In genomic region chr2:79062196-79062636, GRCm38 (mm10) we compare ENCODE assay signal across 17 mouse cellular contexts.
A peak's percentile ranks its signal among the peaks of the same experiment; 100 is the strongest.
DNase-seq lines count a peak whose midpoint lies in the region; ATAC-seq and TF ChIP-seq lines count a peak whose summit lies in the region.
"Had no signal": no experiment of that assay in that cellular context is flagged by ENCODE, and none has a peak within 500 bp of the region (broad histone marks: within the 10 kb centered on the region; RNA-seq: fewer than 3 reads in every experiment).

No protein-coding gene starts in this region.

- no peak for TF ChIP-seq POLR2A in kidney, adult 2 months (IDR thresholded peaks at IDR 0.05; ENCODE audit: low read depth, low read length)

- no peak overlapping the region for H3K4me2 ChIP-seq in lung, embryonic 15.5 days
- no peak overlapping the region for H3K4me2 ChIP-seq in forebrain, postnatal 0 days (ENCODE audit: low read depth)
- H3K4me2 ChIP-seq in liver, embryonic 12.5 days: no peak overlapping the region
- H3K4me2 ChIP-seq: embryonic facial prominence, embryonic 13.5 days; hindbrain, embryonic 13.5 days had no signal

- no peaks in the 10 kb centered on the region for H3K9me3 ChIP-seq in lung, embryonic 15.5 days
- no peaks in the 10 kb centered on the region for H3K9me3 ChIP-seq in forebrain, postnatal 0 days (ENCODE audit: low read length)
- H3K9me3 ChIP-seq in liver, embryonic 12.5 days (replicated peaks): no peaks in the 10 kb centered on the region
- H3K9me3 ChIP-seq: embryonic facial prominence, embryonic 13.5 days; hindbrain, embryonic 13.5 days had no signal

- WGBS in kidney, adult 2 months: 73% methylated on average over 6 of the region's 6 CpGs
- WGBS in lung, embryonic 15.5 days: 37% methylated on average over 6 of the region's 6 CpGs
- 48% methylated on average over 6 of the region's 6 CpGs for WGBS in forebrain, postnatal 0 days
- 77% methylated on average over 6 of the region's 6 CpGs for WGBS in liver, embryonic 12.5 days (ENCODE audit: insufficient replicate concordance)

- no peaks in the 10 kb centered on the region for H3K36me3 ChIP-seq in kidney, adult 2 months (ENCODE audit: control insufficient read depth, insufficient read depth, low read length)
- no peaks in the 10 kb centered on the region for H3K36me3 ChIP-seq in lung, embryonic 15.5 days
- no peaks in the 10 kb centered on the region for H3K36me3 ChIP-seq in forebrain, postnatal 0 days (ENCODE audit: insufficient read depth)
- H3K36me3 ChIP-seq in liver, embryonic 12.5 days: no peaks in the 10 kb centered on the region
- H3K36me3 ChIP-seq: embryonic facial prominence, embryonic 13.5 days; hindbrain, embryonic 13.5 days had no signal

- H3K9ac ChIP-seq in lung, embryonic 15.5 days: no peak overlapping the region
- no peak overlapping the region for H3K9ac ChIP-seq in forebrain, postnatal 0 days
- H3K9ac ChIP-seq in liver, embryonic 12.5 days: no peak overlapping the region
- H3K9ac ChIP-seq: embryonic facial prominence, embryonic 13.5 days; hindbrain, embryonic 13.5 days; liver, postnatal 0 days had no signal

- no peak for TF ChIP-seq CTCF in kidney, adult 2 months (conservative IDR thresholded peaks at IDR 0.05; ENCODE audit: insufficient read depth, insufficient read length, low read depth, low read length)
- TF ChIP-seq CTCF in forebrain, postnatal 0 days (IDR thresholded peaks at IDR 0.05; ENCODE audit: low read depth): no peak

- no peaks in the 10 kb centered on the region for H3K27me3 ChIP-seq in kidney, adult 2 months (replicated peaks; ENCODE audit: control insufficient read depth, insufficient read depth, low read length)
- no peaks in the 10 kb centered on the region for H3K27me3 ChIP-seq in lung, embryonic 15.5 days
- no peaks in the 10 kb centered on the region for H3K27me3 ChIP-seq in forebrain, postnatal 0 days (ENCODE audit: insufficient read depth, low read length)
- H3K27me3 ChIP-seq in liver, embryonic 12.5 days (replicated peaks): no peaks in the 10 kb centered on the region
- H3K27me3 ChIP-seq: embryonic facial prominence, embryonic 13.5 days; hindbrain, embryonic 13.5 days had no signal

- no peaks in the 10 kb centered on the region for H3K4me1 ChIP-seq in kidney, adult 2 months (ENCODE audit: control insufficient read depth, insufficient read depth, low read length)
- H3K4me1 ChIP-seq in lung, embryonic 15.5 days: no peaks in the 10 kb centered on the region
- no peaks in the 10 kb centered on the region for H3K4me1 ChIP-seq in forebrain, postnatal 0 days (ENCODE audit: insufficient read depth)
- no peaks in the 10 kb centered on the region for H3K4me1 ChIP-seq in liver, embryonic 12.5 days

- peak; percentile 8 for DNase-seq in kidney, adult 9 months
- no peak for DNase-seq in kidney, adult 2 months
- DNase-seq in lung, postnatal 4 days: no peak
- peak; percentile 16 for DNase-seq in forebrain, postnatal 0 days
- DNase-seq in mesoderm, embryonic 11.5 days (ENCODE audit: low read depth, low spot score): peak; percentile 35
- DNase-seq: adrenal gland, adult 8-10 months; cerebellum, postnatal 14 days; kidney, postnatal 25 days; liver, postnatal 0 days; right cerebral cortex, postnatal 25 days; thymus, postnatal 14 days had no signal

- no peak overlapping the region for H3K27ac ChIP-seq in kidney, adult 2 months (ENCODE audit: insufficient read depth, low read depth, low read length)
- no peak overlapping the region for H3K27ac ChIP-seq in lung, embryonic 15.5 days
- H3K27ac ChIP-seq in forebrain, postnatal 0 days (ENCODE audit: low read depth, low read length): no peak overlapping the region
- no peak overlapping the region for H3K27ac ChIP-seq in liver, embryonic 12.5 days
- H3K27ac ChIP-seq: embryonic facial prominence, embryonic 13.5 days; hindbrain, embryonic 13.5 days had no signal

- ATAC-seq in lung, embryonic 15.5 days (ENCODE audit: borderline replicate concordance, extremely low read depth, low FRiP score, low TSS enrichment): peak; percentile 67; the same call in 1 of the 2 replicates
- ATAC-seq in forebrain, postnatal 0 days: peak; percentile 20; the same call in 1 of the 2 replicates
- no peak for ATAC-seq in liver, embryonic 12.5 days
- ATAC-seq: liver, postnatal 0 days; Patski had no signal

- H3K4me3 ChIP-seq in kidney, adult 2 months (ENCODE audit: insufficient read depth, low read depth, low read length): no peak overlapping the region
- no peak overlapping the region for H3K4me3 ChIP-seq in lung, embryonic 15.5 days
- no peak overlapping the region for H3K4me3 ChIP-seq in forebrain, postnatal 0 days (ENCODE audit: low read depth, low read length)
- H3K4me3 ChIP-seq in liver, embryonic 12.5 days: no peak overlapping the region
- H3K4me3 ChIP-seq: embryonic facial prominence, embryonic 13.5 days; hindbrain, embryonic 13.5 days; myocyte had no signal

Comparison
In these comparisons a context has a peak if more than half of its experiments do, and no peak if none do; other contexts are left out.
1. DNase-seq: peak in kidney, adult 9 months (single experiment), forebrain, postnatal 0 days (single experiment) and mesoderm, embryonic 11.5 days (single experiment); none in kidney, adult 2 months (single experiment) and lung, postnatal 4 days (0 of 2).